Mouse (Mus musculus): ENCODE data around the gene Cdyl.
"Not testable (repeated sequence)": the region's sequence is repeated elsewhere in the genome, so short reads cannot be mapped to it uniquely, and the experiment has no call there.

Cdyl gene

DNA sequence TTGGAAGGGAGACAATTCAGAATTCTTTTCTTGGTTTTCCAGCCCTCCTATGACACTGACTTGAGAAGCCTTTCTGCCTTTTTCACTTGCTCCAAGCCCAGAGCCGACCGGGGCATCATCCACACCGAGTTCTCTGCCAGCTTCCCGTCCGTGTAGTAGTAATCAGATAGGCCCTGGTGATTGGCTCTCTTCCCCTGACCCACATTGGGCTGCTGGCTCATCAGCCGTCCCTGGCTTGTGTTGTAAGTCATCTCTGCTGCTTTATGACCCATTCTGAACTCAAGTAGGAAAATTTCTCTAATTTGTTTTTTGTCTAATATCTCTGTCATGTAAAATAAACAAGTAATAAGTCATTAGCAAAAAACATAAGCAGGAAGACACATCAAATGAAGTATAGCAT, 173.0 kb downstream of the Cdyl start:
- DNase-seq (ENCODE audit: extremely low read depth, low read depth, low spot score): no peak

GRCm38 (mm10) chr13:35833941-35834340, 174.3 kb downstream of the Cdyl start:
- no peak for DNase-seq (ENCODE audit: extremely low read depth, low read depth, low spot score)

- DNase-seq (ENCODE audit: extremely low read depth, low read depth, low spot score): no peak
These were observed 176.0 kb downstream of the Cdyl start for GRCm38 (mm10) chr13:35835669-35836068.

- DNase-seq (ENCODE audit: extremely low read depth, low read depth, low spot score): not testable (repeated sequence)
These were observed 176.9 kb downstream of the Cdyl start for GRCm38 (mm10) chr13:35836501-35836900.

DNA sequence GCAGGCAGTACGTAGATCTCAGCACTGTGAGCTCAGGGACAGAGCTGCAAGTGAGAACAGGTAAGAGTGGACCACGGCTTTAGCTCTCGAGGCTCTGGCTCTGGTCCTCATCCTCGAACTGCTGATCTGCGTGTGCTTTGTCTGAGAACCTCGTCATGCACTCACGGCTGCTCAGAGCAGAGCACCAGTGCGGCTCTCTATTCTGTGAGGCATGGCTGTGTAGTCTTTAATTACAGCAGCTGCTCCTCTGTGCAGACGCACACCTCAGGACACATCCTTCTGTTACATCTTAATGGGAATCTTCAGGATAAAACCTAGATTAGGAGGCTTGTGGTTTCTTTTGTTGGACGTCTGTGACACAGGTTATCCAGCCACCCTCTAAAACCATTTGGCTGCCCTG, 180.5 kb downstream of the Cdyl start:
- DNase-seq (ENCODE audit: extremely low read depth, low read depth, low spot score): no peak

DNA sequence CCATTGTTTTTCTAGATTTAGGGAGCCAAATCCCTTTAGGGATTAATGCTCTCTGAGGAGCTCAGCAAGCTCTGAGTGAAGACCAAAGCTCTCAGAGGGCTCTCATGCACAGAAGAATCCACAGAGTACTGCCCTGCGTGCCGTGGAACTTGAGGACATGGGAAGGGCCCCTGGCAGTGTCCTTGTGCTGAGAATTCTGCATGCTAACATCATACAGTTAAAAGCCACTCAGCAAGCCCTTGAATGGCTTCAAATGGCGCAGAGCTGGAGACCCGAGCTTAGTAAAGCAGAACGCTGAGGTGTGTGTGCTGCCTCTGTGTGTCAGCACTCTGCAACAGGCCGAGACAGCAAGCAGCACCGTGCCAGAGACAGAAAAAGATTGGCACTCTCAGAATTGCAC, 183.8 kb downstream of the Cdyl start:
- no peak for DNase-seq (ENCODE audit: extremely low read depth, low read depth, low spot score)

DNA sequence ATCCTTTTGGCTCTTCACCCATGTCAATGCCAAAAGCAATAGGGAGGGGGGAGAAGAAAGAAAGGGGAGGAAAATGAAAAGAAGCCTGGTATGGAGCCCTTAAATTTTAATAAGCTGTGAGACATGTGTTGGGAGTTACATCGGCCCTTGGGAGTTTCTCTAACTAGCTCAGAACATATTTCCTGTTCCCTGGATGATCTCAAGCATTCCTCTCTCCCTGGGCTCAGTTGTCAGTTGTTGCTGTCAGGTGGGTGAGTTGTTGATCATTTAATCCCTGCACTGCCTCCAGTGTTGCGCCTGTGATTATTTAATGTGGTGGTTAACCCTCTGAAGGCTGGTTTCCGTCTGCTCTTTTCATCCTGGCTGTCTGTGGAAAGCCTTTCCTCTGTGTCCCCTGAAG, 185.7 kb downstream of the Cdyl start:
- DNase-seq (ENCODE audit: extremely low read depth, low read depth, low spot score): no peak

GRCm38 (mm10) chr13:35848694-35849093, 189.1 kb downstream of the Cdyl start:
- DNase-seq (ENCODE audit: extremely low read depth, low read depth, low spot score): peak; percentile 21

DNA sequence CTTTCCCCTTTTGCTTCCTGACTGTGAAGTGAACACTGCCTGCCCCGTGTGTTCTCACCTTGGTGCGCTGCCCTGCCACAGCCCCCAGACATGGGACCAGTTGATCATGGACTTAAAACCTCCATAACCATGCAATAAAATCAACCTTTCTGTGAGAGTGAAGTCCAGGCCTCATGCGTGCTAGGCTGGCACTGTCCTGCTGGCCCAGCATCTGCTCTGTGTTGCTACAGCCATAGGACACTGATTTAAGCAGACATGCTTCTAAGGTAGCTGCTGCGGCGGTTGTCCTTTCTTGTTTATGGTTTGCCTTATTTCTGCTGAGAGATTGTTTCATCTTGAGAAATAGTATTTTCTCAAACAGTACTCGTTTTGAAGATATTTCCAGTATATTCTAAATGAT, 191.9 kb downstream of the Cdyl start:
- no peak for DNase-seq (ENCODE audit: extremely low read depth, low read depth, low spot score)

DNA sequence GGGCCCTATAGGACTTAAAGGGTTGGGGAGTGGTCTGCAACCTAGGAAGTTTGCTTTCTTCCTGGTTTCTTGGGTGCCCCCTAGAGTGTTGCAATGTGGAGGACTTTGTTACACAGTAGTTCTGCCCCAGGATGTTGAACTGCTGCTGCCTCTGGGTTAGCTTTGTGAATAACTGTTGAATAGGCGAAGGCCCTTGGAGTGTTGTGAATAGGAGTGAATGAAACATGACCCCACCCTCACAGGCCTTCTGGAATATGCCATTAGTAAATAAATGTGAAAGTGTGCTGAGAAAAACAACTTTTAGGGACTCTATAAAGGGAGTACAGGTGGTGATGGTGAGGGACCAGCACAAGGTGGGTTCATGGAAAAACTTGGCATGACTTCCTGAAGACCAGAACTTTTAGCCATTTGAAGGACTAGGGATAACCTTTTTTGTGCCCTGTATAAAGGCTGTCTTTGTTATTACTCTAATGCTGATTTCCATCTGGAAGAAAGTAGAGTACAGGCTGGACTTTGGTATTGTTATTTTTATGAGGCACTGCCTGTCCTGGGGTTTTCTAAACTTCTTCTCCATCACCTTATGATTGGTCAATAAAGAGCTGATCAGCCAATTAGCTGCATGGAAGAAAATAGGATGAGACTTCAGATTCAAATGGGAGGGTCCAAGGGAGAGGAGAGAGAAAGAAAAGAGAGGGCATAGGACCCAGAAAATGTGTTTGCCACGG, 193.4 kb downstream of the Cdyl start:
- no peak for DNase-seq (ENCODE audit: extremely low read depth, low read depth, low spot score)

DNA sequence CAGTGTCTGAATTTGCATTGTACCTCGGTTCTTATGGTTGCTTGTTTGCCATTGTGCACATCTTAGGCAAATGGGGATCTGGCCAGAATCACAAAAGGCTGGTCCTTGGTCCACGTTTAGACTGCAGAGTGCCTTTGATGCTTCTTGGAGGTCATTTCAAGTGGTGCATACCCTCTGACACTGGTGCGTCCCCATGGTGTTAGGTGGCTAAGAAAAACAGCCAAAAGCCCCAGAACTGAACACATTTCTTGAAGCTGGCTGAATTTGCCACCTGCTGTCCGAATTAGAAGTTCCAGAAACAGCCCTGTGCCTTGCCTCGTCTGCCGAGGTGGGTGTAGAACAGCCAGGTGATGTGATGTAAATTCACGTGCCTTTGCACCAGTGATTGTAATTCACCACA, 197.9 kb downstream of the Cdyl start:
- DNase-seq (ENCODE audit: extremely low read depth, low read depth, low spot score): no peak

GRCm38 (mm10) chr13:35860916-35861315, 201.3 kb downstream of the Cdyl start:
- no peak for DNase-seq (ENCODE audit: extremely low read depth, low read depth, low spot score)

GRCm38 (mm10) chr13:35870659-35871058, 211.0 kb downstream of the Cdyl start:
- DNase-seq (ENCODE audit: extremely low read depth, low read depth, low spot score): no peak

- DNase-seq (ENCODE audit: extremely low read depth, low read depth, low spot score): no peak
These were observed 211.5 kb downstream of the Cdyl start for GRCm38 (mm10) chr13:35871107-35871506.

- no peak for DNase-seq (ENCODE audit: extremely low read depth, low read depth, low spot score)
These were observed 215.8 kb downstream of the Cdyl start for GRCm38 (mm10) chr13:35875396-35875795.

DNA sequence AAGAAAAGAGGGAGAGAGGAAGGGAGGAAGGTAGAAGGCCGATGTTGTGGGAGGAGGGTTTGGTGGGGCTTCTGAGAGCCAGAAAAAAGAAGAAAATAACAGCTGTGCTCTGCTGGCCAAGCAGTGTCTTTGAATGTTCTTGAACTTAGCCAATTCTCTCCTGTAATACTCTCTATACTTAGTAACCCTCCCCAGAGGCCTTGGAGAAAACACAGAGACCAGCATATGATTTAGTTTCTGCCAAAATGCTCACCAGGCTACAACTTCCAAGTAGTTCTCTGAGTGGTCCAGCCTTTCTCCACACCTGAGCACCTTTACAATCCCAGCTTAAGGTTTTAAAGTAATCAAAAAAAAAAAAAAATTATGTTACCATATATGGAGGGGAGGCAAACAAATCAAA, 218.6 kb downstream of the Cdyl start:
- DNase-seq (ENCODE audit: extremely low read depth, low read depth, low spot score): no peak

DNA sequence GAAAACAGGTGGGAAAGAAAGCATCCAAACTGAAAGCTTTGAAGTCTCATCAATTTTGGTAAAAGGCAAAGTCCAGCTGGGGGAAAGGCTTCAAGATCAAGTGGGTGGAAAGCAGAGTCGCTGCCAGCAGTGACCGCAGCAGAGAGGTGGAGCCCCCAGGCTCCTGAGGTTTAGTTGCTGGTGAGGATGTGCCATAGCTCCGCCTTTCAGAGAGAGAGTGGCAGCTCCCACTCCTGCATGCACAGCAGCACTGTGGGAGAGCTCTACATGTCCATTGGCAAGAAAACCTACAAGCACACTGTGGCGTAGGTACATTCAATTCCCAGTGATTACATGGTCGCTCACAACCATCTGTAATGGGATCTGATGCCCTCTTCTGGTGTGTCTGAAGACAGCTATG, 219.4 kb downstream of the Cdyl start:
- no peak for DNase-seq (ENCODE audit: extremely low read depth, low read depth, low spot score)

- no peak for DNase-seq (ENCODE audit: extremely low read depth, low read depth, low spot score)
These were observed 219.9 kb downstream of the Cdyl start for GRCm38 (mm10) chr13:35879519-35879918.

- no peak for DNase-seq (ENCODE audit: extremely low read depth, low read depth, low spot score)
These were observed 221.0 kb downstream of the Cdyl start for GRCm38 (mm10) chr13:35880555-35881046.

DNA sequence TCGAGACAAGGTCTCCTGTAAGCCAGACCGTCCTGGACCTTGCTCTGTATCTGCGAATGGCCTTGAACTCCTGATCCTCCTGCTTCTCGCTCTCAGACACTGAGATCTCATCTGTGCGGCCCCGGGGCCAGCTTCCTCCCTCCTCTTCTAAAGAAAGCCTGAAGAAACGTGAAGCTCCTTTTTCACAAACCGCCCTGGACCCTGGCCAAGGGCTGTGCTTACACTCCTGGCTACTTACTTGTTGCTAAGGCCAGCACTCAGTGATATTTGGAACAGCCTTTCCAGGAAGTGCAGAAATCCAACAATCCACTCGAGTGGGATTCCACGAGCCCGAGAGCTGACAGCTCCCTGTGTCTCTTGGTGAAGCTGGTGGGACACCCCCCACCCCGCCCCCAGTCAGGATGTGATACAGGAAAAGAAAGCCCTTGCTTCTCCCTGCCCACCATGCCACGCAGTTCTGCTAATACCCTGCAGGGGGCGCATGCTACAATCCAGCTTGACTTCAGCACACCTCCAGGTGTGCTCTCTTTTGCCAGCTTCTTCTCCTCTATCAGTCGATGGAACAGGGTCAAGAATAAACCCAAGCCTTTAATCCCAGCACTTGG, 226.6 kb downstream of the Cdyl start:
- no peak for DNase-seq (ENCODE audit: extremely low read depth, low read depth, low spot score)

- DNase-seq (ENCODE audit: extremely low read depth, low read depth, low spot score): no peak
These were observed 233.2 kb downstream of the Cdyl start for GRCm38 (mm10) chr13:35892866-35893265.

DNA sequence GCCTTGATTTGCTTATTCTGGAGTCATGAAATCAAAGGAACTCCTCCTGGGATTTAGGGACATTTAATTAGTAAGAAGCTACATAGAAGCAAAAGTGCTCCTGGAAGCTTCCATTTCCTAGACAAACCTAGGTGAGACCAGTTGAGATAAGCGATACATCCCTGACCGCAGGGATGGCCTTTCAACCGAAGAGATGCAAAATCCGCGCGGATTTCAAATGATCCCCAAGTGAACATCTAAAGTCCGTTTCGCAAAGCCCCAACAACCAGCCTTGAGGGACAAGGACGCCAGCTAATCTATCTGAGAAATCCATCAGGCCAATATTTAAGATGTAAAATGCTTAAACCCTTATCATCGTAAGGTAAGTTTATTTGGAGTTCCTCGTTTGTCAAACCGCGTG, 245.7 kb downstream of the Cdyl start:
- no peak for DNase-seq (ENCODE audit: extremely low read depth, low read depth, low spot score)

Data from fat pad, adult 2 months (tissue).